Mouse (Mus musculus) midbrain, embryonic 16.5 days (tissue): ENCODE results near the gene Adgrl3. TPM values are rescaled to one million over a fixed set of nuclear protein-coding genes. Genes with fewer than 3 reads are reported as not detected.

ENCODE experiments used
- ATAC-seq: fragments of 200-750 bp; cut with Nextera tagmentation; 2 replicates; pipeline ENCODE4 v1.8.0; 2017; ENCODE audit warnings: moderate TSS enrichment
- H3K27ac ChIP-seq: fragments of 300-500 bp; sonication (generic); 2 replicates; pipeline ENCODE4 v1.5.1; 2014; ENCODE audit warnings: mild to moderate bottlenecking, low read length, mixed read lengths
- H3K27me3 ChIP-seq: fragments of 300-500 bp; sonication (generic); 2 replicates; pipeline ENCODE4 v1.6.1; 2014; ENCODE audit warnings: low read depth, low read length, mixed read lengths; ENCODE audit not compliant: control insufficient read depth, insufficient read depth
- H3K36me3 ChIP-seq: fragments of 300-500 bp; sonication (generic); 2 replicates; pipeline ENCODE4 v1.6.1; 2014; ENCODE audit warnings: mild to moderate bottlenecking, low read length, moderate library complexity, mixed read lengths; ENCODE audit not compliant: control insufficient read depth, insufficient read depth
- H3K4me1 ChIP-seq: fragments of 300-500 bp; sonication (generic); 2 replicates; pipeline ENCODE4 v1.6.1; 2014; ENCODE audit warnings: mild to moderate bottlenecking, low read length, mixed read lengths; ENCODE audit not compliant: control insufficient read depth, insufficient read depth
- H3K4me2 ChIP-seq: fragments of 300-500 bp; sonication (generic); 2 replicates; pipeline ENCODE4 v1.6.1; 2014; ENCODE audit warnings: mild to moderate bottlenecking, low read length, mixed read lengths
- H3K4me3 ChIP-seq: fragments of 300-500 bp; sonication (generic); 2 replicates; pipeline ENCODE4 v1.5.1; 2014; ENCODE audit warnings: low read depth, mild to moderate bottlenecking, low read length, moderate library complexity, mixed read lengths
- H3K9ac ChIP-seq: fragments of 300-500 bp; sonication (generic); 2 replicates; pipeline ENCODE4 v1.6.1; 2014; ENCODE audit warnings: low read depth, low read length, mixed read lengths
- H3K9me3 ChIP-seq: fragments of 300-500 bp; sonication (generic); replicated peaks from 2 replicates; pipeline ENCODE4 v1.6.1; 2014; ENCODE audit warnings: mild to moderate bottlenecking, low read length, mixed read lengths; ENCODE audit not compliant: control insufficient read depth, poor library complexity, severe bottlenecking
- WGBS: fragments of 180-500 bp; shearing (Covaris S2); extraction: QIAGEN DNeasy Blood & Tissue Kit; methylation state at CpG from one replicate; pipeline ENCODE4 v1.1.7; 2014; 5-methylcytosine and 5-hydroxymethylcytosine counted together
- polyA plus RNA-seq: library from polyadenylated mRNA; unstranded; fragments of >200 nt; fragmentation: Nextera tagmentation; extraction: Ambion mirVana; gene quantifications from 2 replicates; pipeline ENCODE4 v1.2.1, GENCODE M21; 2015

The Adgrl3 gene
- polyA plus RNA-seq, 1 experiment from 2014 or later = 68.4 TPM

GRCm38 (mm10) chr5:81776746-81777145 lies 756.8 kb downstream of the Adgrl3 start:
- no peak for ATAC-seq
- no peaks in the 10 kb centered on the region for H3K36me3 ChIP-seq

GRCm38 (mm10) chr5:81784770-81785169 lies 764.8 kb downstream of the Adgrl3 start:
- Histone ChIP-seq H3K36me3 (no peaks in the 10 kb centered on the region), H3K4me1 (no peaks in the 10 kb centered on the region), H3K4me2 (no peak overlapping the region), H3K27ac (no peak overlapping the region), H3K9ac (no peak overlapping the region), H3K27me3 (no peaks in the 10 kb centered on the region), H3K9me3 (no peaks in the 10 kb centered on the region), H3K4me3 (no peak overlapping the region)
- 76% methylated on average over 8 of the region's 8 CpGs for WGBS
- no peak for ATAC-seq

More at GRCm38 (mm10) chr5:81776746-81777145, 756.8 kb downstream of the Adgrl3 start:
- H3K9me3 ChIP-seq = no peaks in the 10 kb centered on the region
- H3K4me1 ChIP-seq = no peaks in the 10 kb centered on the region
- WGBS = 72% methylated on average over 5 of the region's 5 CpGs
- H3K9ac ChIP-seq = no peak overlapping the region
- H3K4me3 ChIP-seq = no peak overlapping the region
- no peak overlapping the region for H3K27ac ChIP-seq
- no peaks in the 10 kb centered on the region for H3K27me3 ChIP-seq
- H3K4me2 ChIP-seq = no peak overlapping the region

GRCm38 (mm10) chr5:81790710-81791109 lies 770.8 kb downstream of the Adgrl3 start:
- no peaks in the 10 kb centered on the region for H3K9me3 ChIP-seq
- no peaks in the 10 kb centered on the region for H3K4me1 ChIP-seq
- WGBS = 93% methylated on average over 1 of the region's 1 CpGs
- H3K36me3 ChIP-seq = peaks cover 10% of the 10 kb centered on the region
- H3K27ac ChIP-seq = no peak overlapping the region
- no peak overlapping the region for H3K4me3 ChIP-seq
- ATAC-seq = no peak
- H3K9ac ChIP-seq = no peak overlapping the region
- no peaks in the 10 kb centered on the region for H3K27me3 ChIP-seq
- no peak overlapping the region for H3K4me2 ChIP-seq

GRCm38 (mm10) chr5:81794125-81794524 lies 774.2 kb downstream of the Adgrl3 start:
- Histone ChIP-seq H3K27ac (no peak overlapping the region), H3K27me3 (no peaks in the 10 kb centered on the region), H3K4me3 (no peak overlapping the region), H3K4me1 (no peaks in the 10 kb centered on the region), H3K36me3 (peaks cover 10% of the 10 kb centered on the region), H3K4me2 (no peak overlapping the region), H3K9me3 (no peaks in the 10 kb centered on the region), H3K9ac (no peak overlapping the region)
- 76% methylated on average over 9 of the region's 9 CpGs for WGBS
- ATAC-seq = peak; percentile 71

DNA sequence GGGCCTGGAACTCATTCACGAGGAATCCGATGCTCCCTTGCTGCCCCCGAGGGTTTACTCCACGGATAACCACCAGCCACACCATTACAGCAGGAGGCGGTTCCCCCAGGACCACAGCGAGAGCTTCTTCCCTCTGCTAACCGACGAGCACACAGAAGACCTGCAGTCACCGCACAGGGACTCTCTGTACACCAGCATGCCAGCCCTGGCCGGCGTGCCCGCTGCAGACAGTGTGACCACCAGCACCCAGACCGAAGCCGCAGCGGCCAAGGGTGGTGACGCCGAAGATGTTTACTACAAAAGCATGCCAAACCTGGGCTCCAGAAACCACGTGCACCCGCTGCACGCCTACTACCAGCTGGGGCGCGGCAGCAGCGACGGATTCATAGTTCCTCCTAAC lies 774.7 kb downstream of the Adgrl3 start:
- Histone ChIP-seq H3K27ac (no peak overlapping the region), H3K4me2 (no peak overlapping the region), H3K36me3 (peaks cover 10% of the 10 kb centered on the region), H3K27me3 (no peaks in the 10 kb centered on the region), H3K9ac (no peak overlapping the region), H3K4me1 (no peaks in the 10 kb centered on the region), H3K4me3 (no peak overlapping the region), H3K9me3 (no peaks in the 10 kb centered on the region)
- 92% methylated on average over 24 of the region's 24 CpGs for WGBS
- peak; percentile 42 for ATAC-seq

DNA sequence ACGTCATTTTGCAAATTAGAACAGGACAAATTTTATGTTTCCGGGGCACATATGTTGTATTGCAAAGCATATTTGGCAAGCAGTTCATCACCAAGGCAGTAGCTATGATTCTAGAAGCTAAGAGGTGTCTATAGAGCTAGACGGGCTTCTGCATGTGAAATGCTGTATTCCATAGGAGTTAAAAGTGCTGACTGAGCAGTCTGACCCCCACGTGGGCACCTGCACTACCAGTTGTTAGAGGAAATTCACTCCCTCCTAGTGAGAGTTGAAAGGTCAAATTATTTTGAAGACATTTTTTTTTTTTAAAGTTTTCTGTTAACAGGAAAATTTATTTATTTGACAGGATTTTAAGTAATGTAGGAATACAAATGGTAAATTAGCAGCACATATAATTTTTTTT lies 776.2 kb downstream of the Adgrl3 start:
- WGBS = 80% methylated on average over 4 of the region's 4 CpGs
- H3K27me3 ChIP-seq = no peaks in the 10 kb centered on the region
- H3K4me1 ChIP-seq = no peaks in the 10 kb centered on the region
- H3K36me3 ChIP-seq = peaks cover 10% of the 10 kb centered on the region
- H3K4me3 ChIP-seq = no peak overlapping the region
- H3K9ac ChIP-seq = no peak overlapping the region
- H3K27ac ChIP-seq = no peak overlapping the region
- no peak overlapping the region for H3K4me2 ChIP-seq
- no peaks in the 10 kb centered on the region for H3K9me3 ChIP-seq
- ATAC-seq = no peak

DNA sequence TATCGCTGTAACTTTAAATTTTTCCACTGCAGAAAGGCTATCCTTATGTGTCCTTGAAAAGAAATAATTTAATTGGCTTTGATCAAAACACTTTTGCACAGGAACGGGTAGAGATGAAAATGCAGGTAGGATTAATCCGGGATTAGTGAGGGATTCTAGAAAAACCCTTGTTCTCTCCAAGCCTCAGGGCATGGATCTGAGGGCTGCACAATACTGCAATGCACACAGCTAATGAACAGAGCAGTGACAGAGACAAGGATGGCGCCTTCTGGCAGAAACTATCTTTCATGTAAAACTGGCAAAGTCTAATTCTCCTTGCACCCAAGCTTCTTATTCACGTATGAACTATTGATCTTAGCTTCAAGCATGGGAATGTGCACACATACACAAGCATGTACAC lies 791.0 kb downstream of the Adgrl3 start:
- no peak overlapping the region for H3K27ac ChIP-seq
- no peaks in the 10 kb centered on the region for H3K27me3 ChIP-seq
- H3K9me3 ChIP-seq = no peaks in the 10 kb centered on the region
- H3K36me3 ChIP-seq = no peaks in the 10 kb centered on the region
- no peaks in the 10 kb centered on the region for H3K4me1 ChIP-seq
- 57% methylated on average over 5 of the region's 5 CpGs for WGBS
- no peak overlapping the region for H3K9ac ChIP-seq
- no peak overlapping the region for H3K4me3 ChIP-seq
- no peak overlapping the region for H3K4me2 ChIP-seq
- no peak for ATAC-seq

GRCm38 (mm10) chr5:81832076-81832475 lies 812.1 kb downstream of the Adgrl3 start:
- H3K9ac ChIP-seq = no peak overlapping the region
- no peak for ATAC-seq
- H3K9me3 ChIP-seq = peaks cover 2% of the 10 kb centered on the region; the same call in 1 of the 2 replicates
- H3K4me2 ChIP-seq = no peak overlapping the region
- no peaks in the 10 kb centered on the region for H3K4me1 ChIP-seq
- H3K36me3 ChIP-seq = no peaks in the 10 kb centered on the region
- H3K27me3 ChIP-seq = no peaks in the 10 kb centered on the region
- no peak overlapping the region for H3K27ac ChIP-seq
- 81% methylated on average over 1 of the region's 1 CpGs for WGBS
- no peak overlapping the region for H3K4me3 ChIP-seq

DNA sequence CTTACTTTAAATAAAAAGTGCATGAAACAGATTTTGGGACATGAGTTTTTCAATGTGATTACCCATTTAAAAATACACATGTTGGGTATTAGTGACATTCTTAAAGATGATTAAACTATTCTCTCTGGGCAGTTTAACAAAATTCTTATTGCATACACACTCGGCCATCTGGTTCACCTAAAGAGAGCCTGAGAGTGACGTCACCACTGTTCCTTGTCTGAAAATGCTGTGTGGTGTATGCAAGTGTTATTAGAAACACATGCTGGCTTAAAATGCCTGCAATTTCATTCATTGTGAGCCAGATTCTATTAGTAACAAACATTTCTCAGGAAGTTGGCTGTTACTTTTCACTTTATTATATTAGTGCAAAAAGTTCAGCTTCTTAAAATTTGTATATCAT lies 812.7 kb downstream of the Adgrl3 start:
- Histone ChIP-seq H3K4me1 (no peaks in the 10 kb centered on the region), H3K9ac (no peak overlapping the region), H3K27me3 (no peaks in the 10 kb centered on the region), H3K9me3 (peaks cover 2% of the 10 kb centered on the region; the same call in 1 of the 2 replicates), H3K27ac (no peak overlapping the region), H3K36me3 (no peaks in the 10 kb centered on the region), H3K4me2 (no peak overlapping the region), H3K4me3 (no peak overlapping the region)
- 76% methylated on average over 2 of the region's 2 CpGs for WGBS
- no peak for ATAC-seq
